Mouse (Mus musculus): Measurements from ENCODE around the gene Apol7a.
A peak's percentile ranks its signal among the peaks of the same experiment; 100 is the strongest.
"Not testable (repeated sequence)": the region's sequence is repeated elsewhere in the genome, so short reads cannot be mapped to it uniquely, and the experiment has no call there.

The Apol7a gene

GRCm38 (mm10) chr15:77399027-77399426 lies at the start of gene Apol7a:
Gene Apol7a (minus strand): TSS chr15:77399110.
- DNase-seq (ENCODE audit: extremely low read depth, insufficient read length, low spot score) = peak; percentile 60

GRCm38 (mm10) chr15:77447392-77447791 lies 48.5 kb upstream of the Apol7a start, which contains the start of gene Apol7b:
Gene Apol7b (minus strand): TSS chr15:77447492.
- DNase-seq (ENCODE audit: extremely low read depth, insufficient read length, low spot score) = not testable (repeated sequence)

- not testable (repeated sequence) for DNase-seq (ENCODE audit: extremely low read depth, insufficient read length, low spot score)
Observed at GRCm38 (mm10) chr15:77445668-77446067, 46.8 kb upstream of the Apol7a start.

- DNase-seq (ENCODE audit: extremely low read depth, insufficient read length, low spot score) = not testable (repeated sequence)
Observed at GRCm38 (mm10) chr15:77444746-77445145, 45.8 kb upstream of the Apol7a start.

- DNase-seq (ENCODE audit: extremely low read depth, insufficient read length, low spot score) = not testable (repeated sequence)
Observed at GRCm38 (mm10) chr15:77428690-77429448, 30.0 kb upstream of the Apol7a start.

GRCm38 (mm10) chr15:77422925-77423324 lies 24.0 kb upstream of the Apol7a start:
- DNase-seq (ENCODE audit: extremely low read depth, insufficient read length, low spot score) = not testable (repeated sequence)

GRCm38 (mm10) chr15:77419657-77420056 lies 20.7 kb upstream of the Apol7a start:
- DNase-seq (ENCODE audit: extremely low read depth, insufficient read length, low spot score) = not testable (repeated sequence)

GRCm38 (mm10) chr15:77416655-77417333 lies 17.9 kb upstream of the Apol7a start:
- not testable (repeated sequence) for DNase-seq (ENCODE audit: extremely low read depth, insufficient read length, low spot score)

GRCm38 (mm10) chr15:77415653-77416052 lies 16.7 kb upstream of the Apol7a start:
- DNase-seq (ENCODE audit: extremely low read depth, insufficient read length, low spot score) = not testable (repeated sequence)

- DNase-seq (ENCODE audit: extremely low read depth, insufficient read length, low spot score) = not testable (repeated sequence)
Observed at GRCm38 (mm10) chr15:77412695-77413094, 13.8 kb upstream of the Apol7a start.

- DNase-seq (ENCODE audit: extremely low read depth, insufficient read length, low spot score) = not testable (repeated sequence)
Observed at GRCm38 (mm10) chr15:77411035-77411434, 12.1 kb upstream of the Apol7a start, which contains the start of gene Apol9a. Gene Apol9a (minus strand): TSS chr15:77411135.

GRCm38 (mm10) chr15:77406370-77406769 lies 7.5 kb upstream of the Apol7a start:
- DNase-seq (ENCODE audit: extremely low read depth, insufficient read length, low spot score) = peak; percentile 31

- peak; percentile 73 for DNase-seq (ENCODE audit: extremely low read depth, insufficient read length, low spot score)
Observed at GRCm38 (mm10) chr15:77397450-77398132, 1.3 kb downstream of the Apol7a start.

- DNase-seq (ENCODE audit: extremely low read depth, insufficient read length, low spot score) = not testable (repeated sequence)
Observed at GRCm38 (mm10) chr15:77393832-77394231, 5.1 kb downstream of the Apol7a start.

- DNase-seq (ENCODE audit: extremely low read depth, insufficient read length, low spot score) = no peak
Observed at GRCm38 (mm10) chr15:77387462-77387861, 11.4 kb downstream of the Apol7a start.

GRCm38 (mm10) chr15:77384340-77385030 lies 14.4 kb downstream of the Apol7a start:
- DNase-seq (ENCODE audit: extremely low read depth, insufficient read length, low spot score) = peak; percentile 65

GRCm38 (mm10) chr15:77382880-77383279 lies 16.0 kb downstream of the Apol7a start:
- no peak for DNase-seq (ENCODE audit: extremely low read depth, insufficient read length, low spot score)

GRCm38 (mm10) chr15:77382271-77382850 lies 16.5 kb downstream of the Apol7a start:
- DNase-seq (ENCODE audit: extremely low read depth, insufficient read length, low spot score) = no peak

GRCm38 (mm10) chr15:77381481-77381880 lies 17.4 kb downstream of the Apol7a start:
- DNase-seq (ENCODE audit: extremely low read depth, insufficient read length, low spot score) = no peak

- DNase-seq (ENCODE audit: extremely low read depth, insufficient read length, low spot score) = peak; percentile 58
Observed at GRCm38 (mm10) chr15:77379921-77380320, 19.0 kb downstream of the Apol7a start.
